Mouse (Mus musculus): Measurements from ENCODE around the gene Hnrnpm. TPM values are rescaled to one million over a fixed set of nuclear protein-coding genes. Genes with fewer than 3 reads are reported as not detected.
A peak's percentile ranks its signal among the peaks of the same experiment; 100 is the strongest.
"Not testable (repeated sequence)": the region's sequence is repeated elsewhere in the genome, so short reads cannot be mapped to it uniquely, and the experiment has no call there.

Gene Hnrnpm
- total RNA-seq, 2 experiments from 2014 or later, result 157 to 166 TPM

GRCm38 (mm10) chr17:33669681-33670080, 17.0 kb downstream of the Hnrnpm start:
- DNase-seq, result no peak

GRCm38 (mm10) chr17:33666813-33667212, 19.8 kb downstream of the Hnrnpm start:
- DNase-seq, result no peak

GRCm38 (mm10) chr17:33649781-33650475, 36.7 kb downstream of the Hnrnpm start:
- DNase-seq, result no peak

- no peak for DNase-seq
Measured at GRCm38 (mm10) chr17:33645073-33645472, 41.6 kb downstream of the Hnrnpm start.

GRCm38 (mm10) chr17:33644068-33644467, 42.6 kb downstream of the Hnrnpm start:
- no peak for DNase-seq

- no peak for DNase-seq
Measured at GRCm38 (mm10) chr17:33639743-33640142, 46.9 kb downstream of the Hnrnpm start.

GRCm38 (mm10) chr17:33637516-33638276, 49.0 kb downstream of the Hnrnpm start, which contains the start of gene Pram1:
Pram1 (plus strand) TSS chr17:33638056.
- no peak for DNase-seq

GRCm38 (mm10) chr17:33637038-33637437, 49.6 kb downstream of the Hnrnpm start:
- no peak for DNase-seq

GRCm38 (mm10) chr17:33631796-33632195, 54.9 kb downstream of the Hnrnpm start:
- no peak for DNase-seq

- no peak for DNase-seq
Measured at GRCm38 (mm10) chr17:33631236-33631635, 55.4 kb downstream of the Hnrnpm start.

- DNase-seq, result no peak
Measured at GRCm38 (mm10) chr17:33630171-33630895, 56.3 kb downstream of the Hnrnpm start.

GRCm38 (mm10) chr17:33629487-33630125, 57.1 kb downstream of the Hnrnpm start:
- DNase-seq, result no peak

- peak; percentile 87 to 88 for DNase-seq
Measured at GRCm38 (mm10) chr17:33628621-33629486, 57.8 kb downstream of the Hnrnpm start, which contains the start of gene Zfp414. Zfp414 (plus strand) TSS chr17:33629090.

- no peak for DNase-seq
Measured at GRCm38 (mm10) chr17:33627281-33627680, 59.4 kb downstream of the Hnrnpm start.

- DNase-seq, result not testable (repeated sequence)
Measured at GRCm38 (mm10) chr17:33613726-33614125, 72.9 kb downstream of the Hnrnpm start.

GRCm38 (mm10) chr17:33610548-33610947, 76.1 kb downstream of the Hnrnpm start:
- no peak for DNase-seq

- DNase-seq, result no peak
Measured at GRCm38 (mm10) chr17:33607273-33607672, 79.4 kb downstream of the Hnrnpm start.

GRCm38 (mm10) chr17:33601947-33602346, 84.7 kb downstream of the Hnrnpm start:
- no peak for DNase-seq

GRCm38 (mm10) chr17:33600831-33601230, 85.8 kb downstream of the Hnrnpm start:
- DNase-seq, result no peak

- no peak for DNase-seq
Measured at GRCm38 (mm10) chr17:33599836-33600475, 86.7 kb downstream of the Hnrnpm start.

GRCm38 (mm10) chr17:33598506-33598905, 88.2 kb downstream of the Hnrnpm start:
- no peak for DNase-seq

Measured in layer of hippocampus, postnatal 36 days (tissue).